Mouse (Mus musculus): ENCODE results near the gene Hacd2. TPM values are rescaled to one million over a fixed set of nuclear protein-coding genes. Genes with fewer than 3 reads are reported as not detected.
A peak's percentile ranks its signal among the peaks of the same experiment; 100 is the strongest.

The Hacd2 gene
- 10 to 100 TPM; 11.9 to 13.4 TPM for polyA plus RNA-seq (2017; shearing (Covaris generic))

DNA sequence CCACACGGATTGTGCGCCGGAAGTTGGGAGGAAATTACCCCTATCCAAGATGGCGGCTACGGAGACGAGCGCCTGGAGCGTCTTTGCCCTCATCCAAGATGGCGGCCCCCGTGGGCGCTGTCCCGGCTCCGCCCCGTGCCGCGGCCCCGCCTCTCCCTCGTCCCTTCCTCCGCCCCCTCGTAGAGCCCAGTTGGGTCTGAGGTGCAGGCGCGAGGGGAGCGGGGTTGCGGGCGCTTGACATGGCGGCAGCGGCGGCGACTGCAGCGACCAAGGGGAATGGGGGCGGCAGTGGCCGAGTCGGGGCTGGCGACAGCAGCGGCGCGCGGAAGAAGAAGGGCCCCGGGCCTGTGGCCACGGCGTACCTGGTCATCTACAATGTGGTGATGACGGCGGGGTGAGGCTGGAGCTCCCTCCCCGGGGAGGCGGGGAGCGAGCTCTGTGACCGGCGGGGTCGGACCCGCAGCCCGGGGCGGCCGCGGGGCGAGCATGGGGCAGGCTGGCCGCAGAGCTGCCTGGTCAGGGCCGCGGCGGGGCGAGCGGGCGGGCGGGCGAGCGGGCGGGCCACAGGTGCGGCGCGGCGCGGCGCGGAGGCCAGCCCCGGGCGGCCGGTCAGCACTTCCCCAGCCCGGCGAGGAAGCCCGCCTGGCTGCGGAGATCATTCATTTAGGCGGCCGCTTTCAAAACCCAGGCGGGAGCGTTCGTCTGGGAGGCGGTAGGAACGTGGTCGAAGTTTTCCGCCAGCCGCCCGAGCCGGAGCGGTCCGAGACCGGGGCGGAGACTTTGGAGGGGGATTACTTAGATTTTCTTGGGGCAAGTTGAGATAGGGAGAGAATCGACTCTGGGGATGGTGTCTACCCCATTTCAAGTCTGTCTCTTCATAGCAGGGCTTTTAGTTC is at the start of gene Hacd2:
Hacd2 (plus strand) TSS at position 187 of the 896 bp plus-strand sequence.
- ATAC-seq = peak; percentile 96

DNA sequence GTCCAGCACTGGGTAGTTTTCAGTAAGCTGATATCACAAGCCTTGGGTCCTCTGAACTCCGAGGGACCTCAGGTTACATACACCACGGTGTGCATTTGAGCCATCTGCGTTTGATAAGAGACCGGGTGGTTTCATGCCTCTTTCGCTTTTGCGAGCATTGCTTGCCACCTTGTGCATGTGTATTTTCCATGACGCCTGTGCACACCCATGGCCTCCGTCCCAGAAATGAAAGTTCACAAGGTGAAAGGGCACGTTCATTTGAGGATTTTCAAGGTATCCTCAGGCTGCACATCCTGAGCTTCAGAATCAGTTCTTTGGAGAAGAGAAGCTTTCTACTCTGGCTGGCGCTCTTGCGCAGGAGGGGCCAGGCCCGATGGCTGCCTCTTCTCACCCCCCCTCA is 49.8 kb upstream of the Hacd2 start:
- ATAC-seq = no peak

DNA sequence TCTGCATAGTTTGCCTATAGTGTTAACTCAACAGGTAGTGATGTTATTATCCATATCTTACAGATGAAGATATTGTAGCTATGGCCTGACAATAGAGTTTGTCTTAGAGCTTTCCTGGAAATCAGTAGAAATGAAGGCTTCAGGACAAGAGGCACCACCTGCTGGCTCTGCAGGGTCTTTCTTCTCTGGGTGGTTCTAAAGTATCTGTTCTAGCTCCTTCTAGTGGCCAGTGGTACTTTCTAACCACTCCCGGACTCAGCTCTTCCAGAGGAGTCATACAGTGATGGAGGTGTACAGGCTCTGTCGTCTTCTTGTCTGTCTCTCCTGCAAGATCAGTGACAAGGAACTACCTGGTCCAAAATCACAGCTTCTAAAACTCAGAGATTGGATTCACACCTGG is 46.7 kb upstream of the Hacd2 start:
- no peak for ATAC-seq

DNA sequence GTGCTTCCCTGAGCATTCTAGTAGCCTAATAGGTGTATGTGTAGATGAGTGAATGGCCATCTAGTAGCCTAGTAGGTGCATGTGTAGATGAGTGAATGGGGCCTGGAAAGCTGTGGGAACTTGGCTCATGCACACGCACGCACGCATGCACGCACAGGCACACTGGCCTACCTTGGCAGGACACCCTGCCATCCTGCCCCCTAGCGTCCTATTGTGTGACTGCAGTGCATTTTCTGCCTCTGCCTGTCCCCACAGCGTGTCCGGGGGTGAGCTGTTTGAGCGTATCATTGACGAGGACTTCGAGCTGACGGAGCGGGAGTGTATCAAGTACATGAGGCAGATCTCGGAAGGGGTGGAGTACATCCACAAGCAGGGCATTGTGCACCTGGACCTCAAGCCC is 45.6 kb upstream of the Hacd2 start:
- ATAC-seq = no peak

DNA sequence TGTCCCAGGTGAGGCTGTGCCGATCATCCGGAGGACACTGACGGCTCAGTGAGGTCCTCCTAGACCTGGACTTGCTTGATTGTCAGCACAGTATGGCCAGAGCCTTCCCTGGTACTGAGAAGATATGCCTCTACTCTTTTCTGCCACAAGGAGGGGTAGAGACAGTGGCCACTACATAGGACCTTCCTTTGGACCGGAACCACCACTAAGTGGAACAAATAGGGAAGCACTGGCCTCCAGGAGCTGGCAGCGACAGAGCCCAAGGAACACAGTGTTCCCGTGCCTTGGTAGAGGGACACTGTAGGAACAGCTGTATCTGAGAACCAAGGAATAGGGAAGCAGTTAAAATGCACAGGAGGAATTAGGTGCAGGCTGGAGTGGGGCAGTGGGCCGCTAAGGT is 44.2 kb upstream of the Hacd2 start:
- ATAC-seq = no peak

DNA sequence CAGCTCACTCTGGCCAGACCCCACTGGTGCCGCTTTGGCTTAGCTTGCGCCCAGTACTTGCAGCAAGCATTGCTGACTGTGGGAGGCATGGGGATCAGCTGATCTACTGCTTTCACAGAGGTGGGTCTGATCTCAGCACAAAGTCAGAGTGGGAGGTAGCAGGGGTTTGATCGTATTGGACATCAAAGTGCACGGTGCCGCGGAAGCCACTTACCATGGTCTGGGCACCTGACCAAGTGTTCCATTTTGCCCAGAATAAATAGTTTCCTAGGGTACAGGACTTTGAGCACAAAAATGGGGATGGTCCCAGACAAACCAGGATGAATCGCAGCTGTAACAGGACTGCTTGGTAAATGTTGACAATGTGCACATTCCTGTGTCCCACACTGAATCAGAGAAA is 41.2 kb upstream of the Hacd2 start:
- no peak for ATAC-seq

DNA sequence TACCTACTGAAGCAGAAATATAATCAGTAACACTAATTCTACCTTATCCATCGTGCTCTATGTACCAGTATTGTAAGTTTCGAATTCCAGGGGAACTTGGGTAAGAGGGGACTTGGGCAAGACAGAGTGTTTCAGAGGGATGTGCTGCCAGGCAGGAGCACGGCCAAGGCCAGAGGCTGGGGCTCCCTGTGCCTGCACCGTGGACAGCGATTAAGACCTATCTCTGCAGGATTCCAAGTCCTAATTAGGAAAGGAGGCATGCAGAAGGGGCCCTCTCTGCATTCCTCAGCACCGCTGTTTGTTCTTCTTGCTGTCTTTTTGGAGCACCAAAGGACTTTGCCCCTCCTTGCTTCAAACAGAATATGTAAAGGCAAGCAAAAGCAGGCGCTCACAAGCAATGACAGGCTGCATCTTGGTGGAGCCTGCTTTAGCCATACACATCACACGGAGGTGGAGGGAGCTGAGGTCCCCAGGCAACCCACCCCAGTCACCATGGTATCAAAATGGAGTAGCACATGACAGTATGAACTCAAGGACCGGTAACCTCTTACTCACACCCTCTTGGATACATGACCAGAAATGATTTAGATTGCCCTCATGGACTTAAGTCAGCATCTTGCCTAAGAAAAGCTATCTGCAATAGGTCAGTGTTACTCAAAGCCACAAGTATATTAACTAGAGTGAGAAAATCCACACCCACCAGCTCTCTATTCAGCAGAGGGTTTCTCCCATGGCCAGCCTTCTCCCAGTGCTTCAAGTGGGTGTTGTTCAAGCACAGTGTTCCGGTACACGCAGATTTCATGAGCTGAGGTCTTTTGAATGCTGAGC is 37.8 kb upstream of the Hacd2 start:
- ATAC-seq = no peak

DNA sequence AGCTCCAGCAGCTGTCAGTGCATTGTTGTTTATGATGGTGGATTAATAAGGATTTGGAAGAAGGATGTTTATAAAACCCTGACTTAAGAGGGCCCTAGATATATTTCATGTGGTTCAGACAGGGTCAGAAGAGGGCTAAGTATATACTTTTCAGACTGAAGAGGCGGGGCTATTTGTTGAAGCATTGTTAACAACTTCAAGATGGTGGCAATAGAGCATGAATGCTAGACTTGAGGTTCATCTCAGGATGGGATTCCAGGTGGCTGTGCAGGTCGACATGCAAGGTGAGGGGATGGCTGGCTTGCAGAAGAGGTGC is 37.2 kb upstream of the Hacd2 start:
- ATAC-seq = no peak

DNA sequence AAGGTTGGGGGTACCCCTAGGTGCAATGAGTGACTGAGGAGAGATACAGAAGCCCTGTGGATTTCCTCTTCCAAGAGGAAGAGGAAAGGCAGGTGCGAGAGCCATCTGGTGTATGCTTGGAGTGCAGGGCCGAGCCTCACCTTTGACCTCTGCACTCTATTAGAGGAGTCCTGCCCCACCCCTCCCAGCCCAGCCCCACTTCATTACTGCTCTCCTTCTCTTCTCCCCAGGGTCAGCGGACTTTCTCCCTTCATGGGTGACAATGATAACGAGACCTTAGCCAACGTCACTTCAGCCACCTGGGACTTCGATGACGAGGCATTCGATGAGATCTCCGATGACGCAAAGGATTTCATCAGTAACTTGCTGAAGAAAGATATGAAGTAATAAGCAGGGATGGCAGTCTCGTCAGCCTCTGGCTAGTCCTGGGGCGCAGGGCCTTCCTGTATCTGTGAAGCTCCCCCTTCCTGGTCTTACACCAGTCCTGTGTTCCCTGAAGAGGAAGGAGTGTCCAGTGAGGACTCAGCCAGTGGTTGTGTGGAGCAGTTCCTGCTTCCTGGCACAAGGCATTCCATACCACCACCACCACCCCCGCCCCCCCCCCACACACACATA is 35.9 kb upstream of the Hacd2 start:
- no peak for ATAC-seq

DNA sequence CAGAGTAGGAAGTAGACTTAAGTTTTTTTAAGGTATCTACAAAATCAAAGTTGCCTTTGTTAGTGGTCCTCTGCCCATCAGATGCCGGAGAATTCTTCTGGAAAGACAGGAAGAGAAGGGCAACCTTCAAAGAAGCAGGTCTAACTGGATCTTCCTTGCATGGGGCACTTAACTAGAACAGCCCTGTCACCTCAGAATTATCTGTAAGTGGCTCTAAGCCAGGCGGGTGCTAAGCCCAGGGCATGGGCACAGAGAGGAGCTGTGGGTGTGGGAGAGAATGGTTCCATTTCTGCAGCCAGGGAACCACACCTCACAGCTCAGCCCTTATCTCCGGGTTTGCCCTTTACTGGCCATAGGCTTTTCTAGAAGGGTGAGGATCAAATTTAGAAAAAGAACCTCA is 30.9 kb upstream of the Hacd2 start:
- no peak for ATAC-seq

DNA sequence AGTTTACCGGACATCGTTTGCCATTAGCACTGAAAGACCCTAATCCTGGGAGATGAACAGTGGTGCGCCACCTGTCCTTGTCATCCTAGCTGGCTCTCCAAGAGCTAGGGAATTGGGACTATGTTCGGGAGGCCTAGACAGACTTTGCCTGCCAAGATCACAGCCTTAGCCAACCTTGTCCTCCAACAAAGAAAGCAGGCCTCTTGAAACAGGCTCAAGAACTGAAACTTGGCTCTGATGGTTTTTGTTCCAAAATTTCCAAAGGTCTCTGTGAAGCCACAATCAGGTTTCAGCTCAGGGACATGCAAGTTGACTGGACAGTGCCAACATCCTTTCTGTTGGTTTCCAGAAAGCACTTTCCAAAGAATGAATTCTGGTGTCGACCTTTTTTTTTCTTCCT is 29.4 kb upstream of the Hacd2 start:
- ATAC-seq = no peak

DNA sequence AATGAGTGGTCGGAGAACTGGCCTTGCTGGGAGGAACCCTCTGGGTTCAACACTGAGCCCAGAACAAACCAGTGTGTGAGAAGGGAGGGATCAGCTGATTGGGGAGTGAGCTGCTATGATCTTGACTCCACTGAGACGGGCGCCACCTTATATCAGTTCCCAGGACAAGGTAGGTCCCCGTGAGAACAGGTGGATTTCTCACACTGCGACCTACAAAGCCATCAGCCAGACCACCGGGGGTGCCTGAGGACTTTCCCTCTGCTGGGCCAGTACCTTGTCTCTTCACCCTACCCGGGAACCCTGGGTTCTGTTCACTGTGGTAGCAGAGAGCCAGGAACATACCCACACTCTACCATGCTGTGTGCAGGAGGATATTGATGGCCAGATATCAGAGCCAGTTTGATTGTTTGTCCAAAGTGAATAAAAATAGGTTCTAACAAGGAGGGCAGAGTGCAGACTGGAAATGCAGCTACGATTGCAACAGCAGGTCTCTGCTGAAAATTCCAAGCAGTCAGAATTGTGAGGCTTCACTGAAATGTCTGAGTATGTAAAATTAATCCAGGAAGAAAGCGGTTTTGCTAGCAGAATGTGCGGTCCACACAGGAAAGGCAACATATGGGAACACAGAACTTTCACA is 28.4 kb upstream of the Hacd2 start:
- ATAC-seq = no peak

DNA sequence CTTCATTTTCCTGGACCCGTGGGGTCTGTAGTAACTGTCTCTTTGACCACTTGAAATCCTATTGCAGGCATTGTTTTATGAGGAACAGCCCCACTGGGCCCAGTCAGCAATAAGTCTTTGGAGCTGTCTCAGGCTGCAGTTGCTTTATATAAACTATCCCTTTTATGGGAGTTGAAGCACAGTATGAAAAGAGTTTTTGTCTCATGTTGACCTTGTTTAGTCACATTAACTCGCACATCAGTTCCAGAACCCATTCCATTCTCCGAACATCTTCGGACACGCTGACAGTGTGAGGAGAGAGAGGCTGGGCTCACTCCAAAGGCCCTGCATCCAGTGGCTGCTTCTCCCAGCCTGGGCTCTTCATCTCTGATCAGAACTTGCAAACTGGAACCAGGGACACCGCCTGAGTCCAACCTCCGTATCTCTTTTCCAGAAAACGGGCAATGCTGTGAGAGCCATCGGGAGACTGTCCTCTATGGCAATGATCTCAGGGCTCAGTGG is 27.5 kb upstream of the Hacd2 start:
- ATAC-seq = no peak

DNA sequence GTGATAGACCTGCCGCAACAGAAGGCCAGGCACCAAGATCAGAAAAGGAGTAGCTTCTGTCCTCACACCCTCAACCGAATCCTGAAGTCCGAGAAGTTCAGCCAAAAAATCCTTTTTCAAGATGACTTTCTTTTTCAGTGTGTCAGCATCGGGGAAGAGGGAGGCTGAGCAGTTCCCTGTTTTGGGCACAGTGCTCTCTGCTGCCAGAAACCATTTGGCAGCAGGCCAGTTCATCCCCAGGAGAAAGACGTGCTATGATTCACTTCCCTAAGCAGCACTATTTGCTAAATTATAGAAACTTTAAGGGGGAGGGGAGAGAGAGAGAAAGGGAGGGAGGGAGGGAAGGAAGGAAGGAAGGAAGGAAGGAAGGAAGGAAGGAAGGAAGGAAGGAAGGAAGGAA is 26.1 kb upstream of the Hacd2 start:
- no peak for ATAC-seq

DNA sequence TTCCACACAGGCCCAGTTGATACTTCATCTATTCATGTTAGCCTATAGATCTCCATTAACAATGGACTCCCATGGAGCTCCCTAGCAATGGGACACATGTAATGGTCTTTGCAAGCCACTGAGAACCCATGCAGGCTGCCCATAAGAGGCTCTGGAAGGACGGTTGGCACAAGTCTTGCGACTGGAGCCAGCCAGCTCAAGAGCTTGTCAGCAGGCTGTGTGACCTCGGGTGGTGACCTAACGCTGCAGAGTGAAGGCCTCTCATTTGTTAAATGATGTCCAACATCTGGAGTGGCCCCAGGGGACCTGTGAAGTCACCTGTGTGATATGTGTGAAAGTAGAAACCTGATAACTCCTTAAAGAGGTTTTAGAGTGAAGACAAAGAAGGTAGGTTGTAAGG is 25.2 kb upstream of the Hacd2 start:
- no peak for ATAC-seq

DNA sequence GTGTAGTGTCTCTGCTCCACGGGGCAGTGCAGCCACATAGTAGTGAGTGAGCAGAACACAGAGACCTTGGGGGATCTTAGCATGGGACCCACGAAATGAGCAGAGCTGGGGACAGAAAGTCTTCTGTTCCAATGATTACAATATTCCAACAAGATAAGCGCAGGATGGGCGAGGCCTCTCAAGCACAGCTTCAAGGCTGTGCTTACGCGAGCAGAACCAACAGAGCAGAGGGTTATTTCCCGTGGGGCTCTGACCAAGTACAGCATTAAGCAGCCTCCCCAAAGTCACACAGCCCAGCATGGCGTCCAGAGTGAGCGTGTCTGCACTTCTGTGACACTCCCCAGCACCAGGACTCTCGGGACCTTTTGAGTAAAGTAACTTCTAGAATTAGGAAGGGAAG is 24.7 kb upstream of the Hacd2 start:
- ATAC-seq = no peak

DNA sequence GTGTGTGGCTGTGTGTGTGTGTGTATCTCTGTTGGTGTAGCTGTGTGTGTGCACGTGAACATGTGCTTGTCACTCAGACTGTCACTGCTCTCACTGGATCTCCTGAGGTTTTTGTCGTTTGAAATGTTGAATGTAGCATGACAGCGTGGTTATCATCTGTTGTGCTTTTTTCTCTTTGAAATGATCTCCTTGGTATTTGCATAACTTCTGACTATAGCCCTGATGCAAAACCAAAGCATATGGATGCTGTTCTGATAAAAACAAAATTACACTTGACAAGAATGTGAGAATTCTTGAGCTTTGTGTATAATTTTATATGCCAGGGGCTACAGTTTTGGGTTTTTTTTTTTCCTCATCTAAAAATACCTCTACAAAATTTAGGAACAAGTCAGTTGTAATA is 23.2 kb upstream of the Hacd2 start:
- ATAC-seq = no peak

DNA sequence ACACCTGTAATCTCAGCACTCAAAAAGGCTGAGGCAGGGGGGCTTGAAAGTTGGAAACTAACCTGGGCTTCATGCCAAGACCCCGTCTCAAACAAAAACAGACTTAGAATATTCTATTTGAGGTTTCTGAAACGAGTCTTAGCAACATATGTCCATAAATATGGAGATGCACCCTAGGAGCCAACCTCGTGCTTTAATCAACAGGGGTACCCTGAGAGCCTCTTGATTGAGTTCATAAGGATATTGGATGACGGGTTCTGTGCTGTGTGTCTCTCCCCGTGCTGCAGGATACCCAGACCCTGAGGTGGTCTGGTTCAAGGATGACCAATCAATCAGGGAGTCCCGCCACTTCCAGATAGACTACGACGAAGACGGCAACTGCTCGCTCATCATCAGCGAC is 22.2 kb upstream of the Hacd2 start:
- no peak for ATAC-seq

DNA sequence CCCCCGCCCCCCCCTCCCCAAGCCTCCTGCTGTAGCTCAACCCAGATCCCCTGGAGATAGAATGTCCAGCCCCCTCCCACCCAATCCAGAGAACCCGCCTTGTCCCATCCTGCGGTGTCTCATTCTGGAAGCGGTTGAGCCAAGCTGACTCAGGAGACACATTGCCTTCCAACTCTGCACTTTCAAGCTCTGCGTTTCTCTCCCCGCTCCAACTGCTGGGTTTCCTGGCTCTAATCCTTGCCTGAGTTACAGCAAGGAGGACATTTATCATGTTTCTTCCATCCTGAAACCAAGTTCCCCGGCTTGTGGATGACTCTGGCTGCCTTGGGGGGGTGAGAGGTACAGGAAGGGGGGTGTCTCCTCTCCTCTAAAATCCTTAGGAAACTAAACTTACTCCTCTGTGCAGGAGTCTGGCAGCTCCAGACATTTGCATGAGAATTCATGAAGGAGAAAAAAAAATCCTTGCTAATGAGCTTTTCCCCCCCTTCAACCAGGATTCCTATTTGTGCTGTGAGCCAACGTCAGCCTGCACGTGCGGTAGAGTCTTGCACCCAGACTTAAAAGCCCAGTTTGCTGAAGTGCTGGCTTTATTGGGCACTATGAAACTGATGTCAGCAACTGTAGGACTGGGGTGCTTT is 21.2 kb upstream of the Hacd2 start:
- ATAC-seq = no peak

DNA sequence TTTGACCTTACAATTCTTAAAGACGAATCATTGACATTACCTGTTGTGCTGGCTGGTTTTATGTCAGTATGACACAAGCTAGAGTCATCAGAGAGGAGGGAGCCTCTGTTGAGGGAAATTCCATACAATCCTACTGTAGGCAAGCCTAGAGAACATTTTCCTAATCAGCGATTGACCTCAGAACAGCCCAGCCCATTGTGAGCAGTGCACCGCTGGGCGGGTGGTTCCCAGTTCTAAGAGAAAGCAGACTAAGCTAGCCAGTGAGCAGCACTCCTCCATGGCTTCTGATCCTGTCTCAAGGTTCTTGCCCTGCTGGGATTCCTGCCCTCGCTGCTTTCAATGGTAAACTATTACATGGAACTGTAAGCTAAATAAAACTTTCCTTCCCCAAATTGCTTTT is 17.9 kb upstream of the Hacd2 start:
- no peak for ATAC-seq

DNA sequence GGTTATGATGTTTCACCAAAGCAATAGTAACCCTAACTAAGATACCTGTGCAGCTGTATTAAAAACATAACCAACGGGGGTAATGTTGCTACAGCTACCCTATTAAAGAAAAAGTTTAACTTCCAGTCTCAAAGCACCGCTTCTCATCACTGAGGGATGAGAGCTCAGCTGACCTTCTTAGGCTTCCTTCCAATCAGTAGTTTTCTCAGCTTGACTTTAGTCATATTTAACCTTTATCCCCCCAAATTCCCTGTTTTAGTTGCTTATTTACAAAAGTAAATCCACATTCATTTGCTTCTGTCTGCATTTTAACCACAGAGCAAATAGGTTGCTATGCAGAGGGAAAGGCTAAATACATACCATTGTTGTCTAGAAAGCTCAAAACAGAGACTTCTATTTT is 17.5 kb upstream of the Hacd2 start:
- ATAC-seq = no peak

DNA sequence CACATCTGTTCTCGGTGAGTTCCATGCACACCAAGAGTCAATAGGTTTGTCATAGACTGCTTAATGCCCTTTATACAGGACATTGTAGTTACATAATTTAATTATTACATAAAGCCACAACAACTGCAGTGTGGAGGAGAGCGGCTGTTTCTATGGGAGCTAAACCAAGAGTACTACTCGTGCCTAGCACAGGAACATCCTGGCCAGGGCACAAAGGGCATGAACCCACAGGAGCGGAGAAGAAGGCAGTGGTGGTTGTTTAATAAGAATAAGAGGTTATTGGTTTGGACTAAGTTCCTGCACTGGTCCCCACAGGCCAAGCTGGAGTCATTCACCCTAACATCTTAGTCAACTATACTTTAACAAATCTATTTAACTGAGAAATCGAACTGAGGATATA is 16.0 kb upstream of the Hacd2 start:
- no peak for ATAC-seq

DNA sequence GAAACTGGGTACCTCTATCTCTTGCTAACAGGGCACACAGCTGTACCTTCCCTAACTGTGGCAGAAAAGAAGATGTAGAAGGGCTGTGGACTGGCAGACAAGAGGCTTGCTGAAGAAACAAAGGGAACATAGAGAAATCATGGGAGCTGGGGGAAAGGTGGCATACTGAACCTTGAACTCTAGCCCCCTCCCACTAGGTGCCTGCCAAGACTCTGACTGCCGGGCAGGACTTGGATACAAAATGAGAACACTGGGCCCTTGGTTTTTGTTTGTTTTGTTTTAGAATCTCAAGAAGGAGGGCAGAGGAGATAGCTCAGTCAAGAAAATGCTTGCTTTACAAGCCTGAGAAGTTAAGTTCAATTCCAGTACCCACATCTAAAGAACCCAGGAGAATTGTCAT is 14.9 kb upstream of the Hacd2 start:
- ATAC-seq = no peak
